Mouse (Mus musculus) small intestine, adult 2 months (tissue): Measurements from ENCODE around the gene Wdr89. TPM values are rescaled to one million over a fixed set of nuclear protein-coding genes. Genes with fewer than 3 reads are reported as not detected.

ENCODE experiments used
- H3K27ac ChIP-seq: fragments of 200-500 bp; 2 replicates; pipeline ENCODE4 v1.5.1; 2012; ENCODE audit warnings: low read depth, low read length, control low read depth, inconsistent platforms; ENCODE audit not compliant: insufficient read depth
- H3K27me3 ChIP-seq: fragments of 200-500 bp; 2 replicates; pipeline ENCODE4 v1.6.1; 2012; ENCODE audit warnings: mild to moderate bottlenecking, moderate library complexity, low read length, inconsistent platforms; ENCODE audit not compliant: control insufficient read depth, insufficient read depth
- H3K36me3 ChIP-seq: fragments of 200-500 bp; 2 replicates; pipeline ENCODE4 v1.6.1; 2012; ENCODE audit warnings: mild to moderate bottlenecking, low read length, control low read depth, inconsistent platforms; ENCODE audit not compliant: control insufficient read depth, insufficient read depth
- H3K4me1 ChIP-seq: fragments of 200-500 bp; 2 replicates; pipeline ENCODE4 v1.6.1; 2012; ENCODE audit warnings: low read length, inconsistent platforms, mixed read lengths; ENCODE audit not compliant: control insufficient read depth, insufficient read depth, insufficient read length
- H3K4me3 ChIP-seq: fragments of 200-500 bp; 2 replicates; pipeline ENCODE4 v1.5.1; 2012; ENCODE audit warnings: low read depth, mild to moderate bottlenecking, control low read depth, inconsistent platforms, low read length, moderate library complexity
- CTCF ChIP-seq: fragments of 200-500 bp; IDR thresholded peaks from 2 replicates; pipeline ENCODE4 v1.5.1; 2012; ENCODE audit warnings: low read depth, mild to moderate bottlenecking, control low read depth, inconsistent platforms, low read length, moderate library complexity, mixed read lengths; ENCODE audit not compliant: insufficient replicate concordance, insufficient read length; ENCODE audit errors: extremely low read depth
- POLR2A ChIP-seq: fragments of 200-500 bp; IDR thresholded peaks from 2 replicates; pipeline ENCODE4 v1.6.1; 2012; ENCODE audit warnings: low read depth, mild to moderate bottlenecking, control low read depth, inconsistent platforms, low read length, moderate library complexity
- WGBS: fragments of 180-500 bp; shearing (Covaris S2); methylation state at CpG from one replicate; pipeline ENCODE4 v1.1.7; 2018; 5-methylcytosine and 5-hydroxymethylcytosine counted together
- polyA plus RNA-seq: library from polyadenylated mRNA; depleted of rRNA; stranded (reverse); fragments of >200 nt; gene quantifications from 2 replicates; pipeline ENCODE4 v1.2.3, GENCODE M21; 2012

The Wdr89 gene
- polyA plus RNA-seq, 1 experiment: 1.5 TPM

DNA sequence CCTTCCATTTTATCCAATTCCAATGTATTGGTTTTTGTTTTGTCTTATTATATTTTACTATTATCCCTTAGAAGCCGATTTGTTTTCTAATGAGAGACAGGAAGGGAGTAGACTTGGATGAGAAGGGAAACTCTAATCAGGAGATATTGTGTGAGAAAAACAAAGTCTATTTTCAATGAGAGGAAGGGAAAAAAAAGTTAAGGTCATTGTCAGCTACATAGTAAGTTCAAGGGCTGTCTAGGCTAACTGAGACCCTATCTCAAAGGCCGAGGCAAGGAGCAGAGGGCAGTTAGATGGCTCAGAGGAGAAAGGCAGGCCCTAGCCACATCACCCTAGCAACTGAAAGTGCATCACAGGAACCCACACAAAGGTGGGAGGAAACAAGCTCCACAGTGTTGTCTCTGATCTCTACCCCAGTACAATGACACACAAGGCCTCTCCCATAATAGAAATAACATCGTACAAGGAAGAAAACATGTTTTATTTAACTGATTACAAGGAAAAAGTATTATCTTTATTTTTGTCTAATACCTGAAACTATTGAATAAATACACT is 15.0 kb downstream of the Wdr89 start:
- 71% methylated on average over 3 of the region's 3 CpGs for WGBS
- no peaks in the 10 kb centered on the region for H3K36me3 ChIP-seq
- no peak overlapping the region for H3K27ac ChIP-seq
- no peaks in the 10 kb centered on the region for H3K4me1 ChIP-seq
- no peak overlapping the region for H3K4me3 ChIP-seq
- no peaks in the 10 kb centered on the region for H3K27me3 ChIP-seq
- TF ChIP-seq CTCF: no peak
- no peak for TF ChIP-seq POLR2A

DNA sequence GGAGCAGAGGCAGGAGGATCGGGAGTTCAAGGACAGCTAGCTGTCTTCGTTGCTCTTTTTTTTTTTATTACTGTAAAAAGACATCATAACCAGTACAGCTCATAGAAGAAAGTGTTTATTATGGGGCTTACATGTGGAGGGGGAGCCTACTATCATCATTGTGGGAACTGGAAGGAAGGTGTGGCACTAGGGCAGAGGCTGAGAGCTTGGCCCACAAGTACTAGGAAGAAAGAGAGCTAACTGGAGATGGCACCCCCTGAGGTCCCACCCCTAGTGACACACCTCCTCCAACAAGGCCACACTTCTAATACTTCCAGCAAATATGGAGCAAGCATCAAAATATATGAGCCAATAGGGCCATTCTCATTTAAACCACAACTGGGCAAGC is 19.6 kb downstream of the Wdr89 start:
- Histone ChIP-seq H3K36me3 (no peaks in the 10 kb centered on the region), H3K27ac (no peak overlapping the region), H3K4me1 (no peaks in the 10 kb centered on the region), H3K27me3 (no peaks in the 10 kb centered on the region), H3K4me3 (no peak overlapping the region)
- 70% methylated on average over 2 of the region's 2 CpGs for WGBS
- no peak for TF ChIP-seq CTCF
- no peak for TF ChIP-seq POLR2A

DNA sequence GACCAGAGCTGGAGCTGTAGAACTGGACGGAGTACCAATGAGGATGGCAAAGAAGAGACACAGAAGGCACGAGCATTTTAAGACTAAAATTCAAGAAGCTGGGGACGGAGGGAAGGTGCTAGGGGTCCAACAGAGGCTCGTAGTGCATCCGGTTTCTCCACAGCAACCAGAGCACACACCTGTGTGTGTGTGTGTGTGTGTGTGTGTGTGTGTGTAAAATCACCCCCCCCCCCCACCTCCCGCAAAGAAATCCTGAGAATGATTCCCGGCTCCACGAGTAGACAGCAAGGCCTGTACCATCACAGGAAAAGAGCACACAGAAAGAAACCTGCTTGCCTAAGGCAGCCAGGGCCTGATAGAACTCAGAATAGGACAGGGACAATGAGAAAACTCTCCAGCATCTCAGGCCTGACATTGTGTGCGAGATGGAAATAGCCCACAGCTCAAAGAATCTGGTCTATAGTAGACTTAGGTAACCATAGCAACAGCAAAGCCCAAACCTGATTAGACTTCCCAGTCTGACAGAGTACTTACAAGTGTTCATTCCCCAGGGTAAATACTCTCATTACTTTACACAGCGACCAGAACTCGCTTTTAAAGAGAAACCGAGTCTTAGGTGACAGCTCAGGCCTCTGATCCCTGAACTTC is 20.2 kb downstream of the Wdr89 start:
- TF ChIP-seq CTCF (no peak), POLR2A (no peak)
- no peaks in the 10 kb centered on the region for H3K4me1 ChIP-seq

DNA sequence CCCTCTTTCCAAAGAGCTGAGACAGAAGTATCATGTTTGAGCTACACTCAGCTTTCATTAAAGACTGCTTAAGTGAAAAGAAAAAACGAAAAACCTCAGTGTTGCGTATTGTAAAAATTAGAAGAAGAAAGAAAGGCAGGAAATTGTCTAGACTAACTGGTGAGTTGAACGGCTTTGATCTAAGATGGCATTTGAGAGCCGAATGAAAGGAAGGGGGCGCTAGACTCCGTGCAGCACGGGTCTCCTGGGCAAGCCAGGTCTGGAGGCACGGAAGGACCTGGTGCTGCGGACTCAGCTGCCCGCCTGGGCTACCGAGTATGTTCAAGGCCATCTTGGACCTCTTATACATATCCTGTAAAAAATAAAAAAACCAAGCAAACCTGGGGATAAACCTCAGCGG is 21.1 kb downstream of the Wdr89 start:
- 69% methylated on average over 12 of the region's 12 CpGs for whole genome bisulfite sequencing
- Histone ChIP-seq H3K36me3 (no peaks in the 10 kb centered on the region), H3K27me3 (no peaks in the 10 kb centered on the region), H3K4me1 (no peaks in the 10 kb centered on the region), H3K4me3 (no peak overlapping the region), H3K27ac (no peak overlapping the region)
- TF ChIP-seq POLR2A (no peak), CTCF (no peak)

More for the DNA sequence above, 20.2 kb downstream of the Wdr89 start:
- Histone ChIP-seq H3K36me3 (no peaks in the 10 kb centered on the region), H3K4me3 (no peak overlapping the region), H3K27ac (no peak overlapping the region), H3K27me3 (no peaks in the 10 kb centered on the region)
- WGBS: 84% methylated on average over 12 of the region's 12 CpGs

DNA sequence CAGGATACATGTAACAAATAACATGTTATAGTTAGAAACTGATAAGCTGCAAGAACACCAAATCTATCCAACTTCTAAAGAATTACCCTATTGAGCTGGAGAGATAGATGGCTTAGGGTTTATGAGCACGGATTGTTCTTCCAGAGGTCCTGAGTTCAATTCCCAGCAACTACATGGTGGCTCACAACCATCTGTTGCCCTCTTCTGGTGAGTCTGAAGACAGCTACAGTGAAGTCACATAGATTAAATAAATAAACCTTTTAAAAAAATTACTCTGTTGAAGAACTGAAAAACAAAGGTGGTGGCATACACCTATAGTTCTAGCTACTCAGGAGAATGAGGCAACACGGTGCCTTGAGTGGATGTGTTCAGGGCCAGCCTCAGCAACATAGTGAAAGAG is 21.7 kb downstream of the Wdr89 start:
- no peaks in the 10 kb centered on the region for H3K4me1 ChIP-seq

DNA sequence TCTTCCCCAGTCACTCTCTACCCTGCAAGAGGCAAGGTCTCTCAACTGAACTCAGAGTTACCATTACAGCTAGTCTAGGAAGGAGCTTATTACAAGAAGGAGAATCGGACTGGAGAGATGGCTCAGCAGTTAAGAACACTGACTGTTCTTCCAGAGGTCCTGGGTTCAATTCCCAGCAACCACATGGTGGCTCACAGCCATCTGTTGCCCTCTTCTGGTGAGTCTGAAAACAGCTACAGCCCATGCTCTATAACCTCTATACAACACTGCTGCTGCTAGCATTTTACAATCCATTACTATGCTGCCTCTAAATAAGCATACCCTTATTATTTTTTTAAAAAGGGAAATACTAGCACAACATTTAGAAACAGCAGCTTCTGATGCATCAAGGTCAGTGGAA is 23.6 kb downstream of the Wdr89 start:
- no peak overlapping the region for H3K27ac ChIP-seq
- H3K27me3 ChIP-seq: no peaks in the 10 kb centered on the region
- H3K4me1 ChIP-seq: no peaks in the 10 kb centered on the region
- WGBS: 89% methylated on average over 1 of the region's 1 CpGs
- TF ChIP-seq CTCF (peak; percentile 26; the same call in 1 of the 2 replicates), POLR2A (no peak)
- H3K4me3 ChIP-seq: no peak overlapping the region
- H3K36me3 ChIP-seq: no peaks in the 10 kb centered on the region

More for the DNA sequence above, 21.7 kb downstream of the Wdr89 start:
- Histone ChIP-seq H3K4me3 (no peak overlapping the region), H3K27ac (no peak overlapping the region), H3K27me3 (no peaks in the 10 kb centered on the region), H3K36me3 (no peaks in the 10 kb centered on the region)
- TF ChIP-seq POLR2A: no peak
- TF ChIP-seq CTCF: no peak
- WGBS: 87% methylated on average over 2 of the region's 2 CpGs

DNA sequence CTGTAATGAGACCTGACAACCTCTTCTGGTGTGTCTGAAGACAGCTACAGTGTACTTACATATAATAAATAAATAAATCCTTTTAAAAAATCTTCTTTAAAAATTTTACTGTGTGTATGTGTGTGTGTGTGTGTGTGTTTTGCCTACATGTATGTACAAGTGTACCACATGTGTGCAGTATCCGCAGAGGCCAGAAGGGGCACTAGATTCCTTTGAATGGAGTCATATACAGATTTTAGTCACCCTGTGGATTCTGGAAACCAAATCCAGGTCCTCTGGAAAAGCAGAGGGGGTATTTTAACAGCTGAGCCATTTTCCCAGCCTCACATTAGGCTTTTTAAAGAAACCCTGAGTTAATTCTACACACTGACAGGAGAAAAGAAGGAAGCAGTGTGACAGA is 27.6 kb downstream of the Wdr89 start:
- 98% methylated on average over 1 of the region's 1 CpGs for WGBS
- H3K4me3 ChIP-seq: no peak overlapping the region
- no peaks in the 10 kb centered on the region for H3K4me1 ChIP-seq
- H3K27ac ChIP-seq: no peak overlapping the region
- no peak for TF ChIP-seq CTCF
- H3K36me3 ChIP-seq: no peaks in the 10 kb centered on the region
- H3K27me3 ChIP-seq: no peaks in the 10 kb centered on the region
